Mouse (Mus musculus) adrenal gland, adult 18-20 months (tissue): ENCODE measurements at regions not wholly inside any gene's neighbourhood (a gene's known extent, or its start where the extent isn't known, plus 50 kb on each side); places are given as distances from the start of the nearest gene placed in this dataset.

ENCODE experiments used
- DNase-seq, 2 experiments: peaks; one replicate each; pipeline ENCODE4 v3.0.0; 2021 to 2022; ENCODE audit warnings: low spot score in 2 of 2

DNA sequence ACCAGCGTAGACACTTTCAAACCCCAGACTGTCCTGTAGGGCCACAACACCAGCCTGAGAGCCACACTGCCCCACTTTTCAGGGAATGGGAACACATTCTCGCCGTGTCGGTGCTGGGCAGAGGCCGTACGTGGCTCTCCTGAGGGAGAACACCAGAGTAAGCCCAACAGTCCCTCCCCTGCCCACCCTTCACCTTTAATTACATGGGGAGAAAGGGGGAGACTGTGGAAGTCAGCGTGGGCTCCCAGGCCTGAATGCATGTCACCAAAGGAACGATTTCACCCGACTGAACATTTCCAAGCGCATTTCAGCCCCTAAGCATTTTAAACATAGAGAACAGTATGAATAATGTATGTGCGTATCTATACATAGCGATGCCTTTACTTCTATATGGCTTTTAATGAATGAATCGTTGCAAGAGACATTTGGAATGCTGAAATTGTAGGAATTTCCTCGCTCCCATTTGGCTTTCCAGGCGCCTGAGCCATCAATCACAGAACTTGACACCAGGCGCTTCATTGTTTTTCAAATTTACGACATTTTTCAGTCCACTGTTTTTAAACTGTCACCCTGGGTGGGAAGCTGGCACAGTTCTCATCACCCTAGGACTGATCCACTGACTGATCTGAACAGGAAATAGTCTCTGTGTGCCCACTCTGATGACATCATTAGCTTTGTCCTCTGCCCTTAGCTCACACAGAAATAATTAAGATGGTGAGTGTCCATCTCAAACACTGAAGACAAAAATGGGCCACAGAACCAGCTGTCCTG lies 152.3 kb downstream of the Atp23 start:
- no peak for DNase-seq

DNA sequence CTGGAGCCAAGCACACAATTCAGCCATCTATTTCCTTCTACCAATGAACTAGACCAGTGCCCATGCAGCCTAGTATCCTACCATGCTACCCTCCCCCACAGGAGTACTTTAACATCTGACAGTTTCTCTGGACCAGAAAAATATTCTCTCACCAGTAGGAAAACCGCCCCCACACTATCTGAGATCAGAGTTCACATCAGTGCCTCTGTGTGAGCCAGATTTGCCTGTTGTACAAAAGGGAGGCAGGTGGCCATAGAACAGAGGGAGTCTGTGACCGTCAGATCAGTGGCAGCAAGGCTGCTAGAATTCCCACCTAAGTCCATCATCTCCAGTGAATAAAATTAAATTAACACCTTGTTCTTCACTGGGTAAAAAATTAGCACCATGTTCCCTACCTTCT lies 166.5 kb downstream of the Atp23 start:
- DNase-seq: no peak

DNA sequence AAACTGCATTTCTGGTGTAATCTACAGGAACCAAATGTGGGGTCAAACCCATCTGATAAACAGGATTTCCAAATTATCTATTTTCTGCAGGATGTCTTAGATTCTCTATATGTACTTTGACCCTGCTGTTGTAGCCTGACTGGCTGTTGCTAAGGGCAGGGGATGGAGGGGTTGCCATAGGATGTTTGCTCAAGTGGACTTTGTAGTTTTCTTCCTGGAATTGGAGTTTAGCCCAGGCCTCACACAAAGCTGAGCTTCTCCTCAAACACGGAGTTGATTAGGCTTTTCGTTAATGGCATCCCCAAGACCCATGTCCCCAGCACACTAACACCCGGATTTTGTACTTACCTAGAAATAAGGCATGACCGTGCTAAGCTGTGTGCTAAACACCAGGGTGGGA lies 173.3 kb downstream of the Atp23 start:
- DNase-seq: no peak

DNA sequence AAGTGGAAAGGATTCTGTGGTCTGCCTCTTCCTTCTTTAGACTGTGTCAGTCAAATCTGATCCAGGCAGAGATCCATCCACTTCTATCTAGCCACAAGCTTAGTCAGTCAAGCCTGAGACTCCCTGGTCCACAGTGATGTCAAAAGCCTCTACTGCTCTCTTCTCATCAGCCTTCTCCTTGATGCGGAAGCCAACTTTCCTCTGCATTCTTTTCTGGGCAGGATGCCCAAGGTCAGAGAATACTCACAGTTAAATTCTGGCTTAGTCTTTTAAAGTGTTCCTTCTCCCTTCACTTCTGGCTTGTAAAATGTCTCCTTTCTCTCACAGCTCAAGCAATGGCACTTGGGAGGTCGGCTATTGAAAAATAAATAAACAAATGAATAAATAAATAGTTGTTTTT lies 183.2 kb downstream of the Atp23 start:
- DNase-seq: peak; percentile 22 to 64

DNA sequence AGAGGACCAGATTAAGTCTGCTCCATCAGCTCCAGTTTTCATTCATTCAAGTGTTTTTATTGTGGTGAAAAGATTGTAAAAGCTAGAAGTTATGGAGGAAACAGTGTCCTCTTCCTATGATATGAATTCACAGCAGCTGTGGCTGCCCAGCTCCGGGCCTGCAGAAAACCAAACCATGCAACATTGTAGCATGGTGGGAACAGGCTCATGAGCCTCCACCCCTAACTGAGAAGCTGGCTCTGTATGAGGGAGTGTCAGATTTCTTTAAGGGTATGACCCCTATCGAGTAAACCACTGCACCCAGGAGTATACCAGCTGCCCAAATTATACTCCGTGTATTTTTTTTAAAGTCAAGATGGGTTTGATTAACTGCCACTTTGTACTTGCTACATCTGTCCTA lies 189.4 kb downstream of the Atp23 start:
- no peak for DNase-seq

DNA sequence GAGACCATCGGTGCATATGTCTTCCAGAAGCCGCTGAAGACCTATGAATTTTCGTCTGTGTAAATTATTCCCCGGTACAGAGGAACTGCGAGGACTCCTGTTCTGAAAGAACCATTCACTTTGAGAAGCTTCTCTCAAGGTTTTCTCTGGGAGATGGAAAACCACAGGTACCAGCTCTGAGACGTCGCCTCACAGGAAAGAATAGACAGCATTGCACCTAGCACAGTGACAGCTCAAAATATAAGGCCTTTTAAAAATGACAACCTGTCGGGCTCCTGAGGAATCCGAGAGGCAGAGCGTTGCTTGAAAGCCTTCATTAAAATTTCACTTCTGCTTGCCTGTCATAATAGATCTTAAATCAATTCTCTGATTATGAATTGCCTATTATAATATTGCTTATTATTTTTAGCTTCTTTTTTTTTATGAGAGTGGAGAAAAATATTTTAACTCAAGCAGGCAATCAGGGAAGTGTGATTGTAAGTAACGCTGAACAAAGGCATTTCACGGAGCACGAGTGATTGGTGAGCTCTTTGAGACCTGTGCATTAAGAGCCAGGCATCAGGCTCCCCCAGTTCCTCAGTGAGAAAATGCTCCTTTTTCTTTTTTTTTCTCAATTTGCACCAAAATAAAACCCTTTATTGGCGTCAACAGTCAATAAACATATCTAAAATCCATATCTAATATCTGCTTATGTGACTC lies 191.8 kb downstream of the Atp23 start:
- DNase-seq: no peak

DNA sequence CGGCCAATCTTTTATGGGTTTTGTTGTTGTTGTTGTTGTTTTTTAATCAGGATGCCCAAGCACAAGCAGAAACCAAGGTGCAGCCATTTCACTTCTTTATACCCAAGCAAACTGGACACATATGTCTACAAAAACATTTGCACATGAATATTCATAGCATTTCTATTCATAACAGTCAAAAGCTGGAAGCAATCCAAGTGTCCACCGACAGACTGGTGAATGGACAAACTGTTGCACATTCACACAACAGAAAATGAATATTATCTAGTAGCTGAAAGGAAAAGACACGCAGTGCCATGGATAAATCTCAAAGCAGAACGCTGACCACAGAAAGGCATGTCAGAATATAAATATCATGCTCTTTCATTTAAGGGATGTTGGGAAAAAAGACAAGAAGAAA lies 192.4 kb downstream of the Atp23 start:
- DNase-seq: no peak

DNA sequence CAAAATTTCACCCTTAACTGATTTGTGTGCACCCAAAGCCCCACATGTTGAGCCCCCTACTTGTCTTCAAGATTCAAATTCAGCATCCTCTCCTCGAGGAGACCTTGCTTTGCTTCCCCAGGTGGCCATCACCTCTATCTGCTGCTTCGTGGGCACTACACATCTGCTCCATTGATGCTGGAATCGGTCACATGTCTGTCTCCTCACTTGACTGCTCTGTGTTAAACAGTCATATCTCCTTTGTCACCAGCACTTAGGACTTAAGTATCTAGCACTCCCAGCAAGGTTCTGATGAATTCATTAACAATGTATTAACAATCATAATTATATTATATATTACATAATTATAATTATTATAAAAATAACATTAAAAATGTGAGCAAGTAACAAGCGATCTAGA lies 192.9 kb downstream of the Atp23 start:
- no peak for DNase-seq

DNA sequence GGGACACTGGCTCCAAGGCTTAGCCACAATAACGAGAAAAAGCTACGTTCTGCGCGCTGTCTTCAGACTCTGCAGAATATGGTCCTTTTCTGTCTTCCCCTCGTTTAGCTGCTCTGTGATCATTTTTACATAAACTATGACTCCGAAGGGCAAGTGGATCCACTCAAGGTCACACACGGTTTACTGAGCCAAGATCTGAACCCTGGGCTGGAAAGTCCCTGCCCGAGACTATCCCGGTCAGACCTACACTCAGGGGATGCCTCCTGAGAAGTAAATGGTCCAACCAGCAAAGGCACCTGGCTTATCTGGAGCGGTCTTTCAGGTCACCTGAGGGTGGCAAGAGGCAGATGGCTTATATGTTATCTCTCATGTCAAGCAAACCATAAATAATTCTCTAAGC lies 204.1 kb downstream of the Atp23 start:
- no peak for DNase-seq

DNA sequence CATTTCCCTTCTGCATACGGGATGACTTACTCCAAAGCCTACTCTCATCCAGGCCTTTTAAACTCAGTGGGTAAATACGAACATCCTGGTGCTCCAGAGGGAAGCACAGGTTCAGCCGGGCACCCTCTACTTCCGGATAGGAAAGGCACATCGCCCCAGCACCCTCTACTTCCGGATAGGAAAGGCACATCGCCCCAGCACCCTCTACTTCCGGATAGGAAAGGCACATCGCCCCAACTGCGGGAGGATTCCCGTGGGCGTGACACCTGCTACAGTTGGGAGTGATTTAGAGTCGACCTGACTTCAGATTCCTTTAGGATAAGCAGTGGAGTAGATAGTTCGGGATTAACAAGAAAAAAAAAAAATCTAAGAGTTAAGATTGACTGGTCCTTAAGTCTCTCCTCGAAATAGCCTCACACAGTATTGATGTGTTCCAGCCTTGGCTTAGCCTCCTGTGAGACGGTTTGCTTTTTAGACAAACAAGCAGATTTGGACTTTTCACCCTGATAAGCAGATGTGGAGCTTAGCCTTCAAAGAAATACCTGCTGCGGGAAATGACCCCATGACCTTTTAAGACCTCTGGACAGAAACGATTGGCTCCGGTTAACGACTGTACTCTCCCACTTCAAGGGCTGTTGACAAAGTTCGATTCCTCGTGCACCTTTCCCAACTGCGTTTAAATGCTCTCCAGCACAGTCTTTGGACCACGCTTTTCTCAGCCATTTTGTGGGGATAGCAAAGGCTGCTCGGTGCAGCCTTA lies 210.1 kb downstream of the Atp23 start:
- DNase-seq: no peak

DNA sequence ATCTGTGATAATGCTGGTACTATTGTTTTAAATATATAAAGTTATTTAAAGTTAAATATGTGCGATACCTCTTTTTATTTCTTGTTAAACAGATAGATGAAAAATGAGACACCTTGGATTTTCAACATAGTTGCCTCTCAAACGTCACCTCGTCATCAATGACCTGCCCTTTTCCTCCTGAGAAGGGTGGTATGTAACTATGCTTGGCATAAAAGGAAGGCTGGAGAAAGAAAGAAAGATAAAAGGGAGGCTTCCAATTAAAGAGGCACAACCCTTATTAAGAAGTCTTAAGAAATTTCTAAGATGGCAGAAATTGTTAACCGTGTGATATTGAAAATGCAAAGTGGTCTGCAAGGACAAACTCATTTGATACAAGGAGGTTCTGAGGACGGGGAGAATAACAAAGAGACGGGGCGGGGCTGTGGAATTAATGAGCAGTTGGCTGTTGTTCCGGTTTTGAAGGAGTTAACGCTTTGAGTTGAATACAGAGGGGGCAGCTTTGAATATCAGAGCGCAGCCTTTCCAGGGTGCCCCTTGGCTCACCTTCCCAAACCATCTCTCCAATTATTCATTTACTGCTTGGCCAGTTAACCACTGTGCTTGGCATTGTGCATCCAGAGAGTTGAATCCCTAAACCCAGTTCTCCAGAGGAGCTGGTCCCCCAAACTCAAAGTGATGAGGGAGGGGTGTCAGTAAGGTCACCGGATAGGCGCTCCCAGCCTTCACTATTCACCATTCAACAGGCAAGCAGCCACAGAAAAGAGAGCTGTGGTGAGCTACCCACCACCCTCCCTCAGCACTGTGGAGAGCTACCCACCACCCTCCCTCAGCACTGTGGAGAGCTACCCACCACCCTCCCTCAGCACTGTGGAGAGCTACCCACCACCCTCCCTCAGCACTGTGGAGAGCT lies 220.6 kb downstream of the Atp23 start:
- DNase-seq: no peak

DNA sequence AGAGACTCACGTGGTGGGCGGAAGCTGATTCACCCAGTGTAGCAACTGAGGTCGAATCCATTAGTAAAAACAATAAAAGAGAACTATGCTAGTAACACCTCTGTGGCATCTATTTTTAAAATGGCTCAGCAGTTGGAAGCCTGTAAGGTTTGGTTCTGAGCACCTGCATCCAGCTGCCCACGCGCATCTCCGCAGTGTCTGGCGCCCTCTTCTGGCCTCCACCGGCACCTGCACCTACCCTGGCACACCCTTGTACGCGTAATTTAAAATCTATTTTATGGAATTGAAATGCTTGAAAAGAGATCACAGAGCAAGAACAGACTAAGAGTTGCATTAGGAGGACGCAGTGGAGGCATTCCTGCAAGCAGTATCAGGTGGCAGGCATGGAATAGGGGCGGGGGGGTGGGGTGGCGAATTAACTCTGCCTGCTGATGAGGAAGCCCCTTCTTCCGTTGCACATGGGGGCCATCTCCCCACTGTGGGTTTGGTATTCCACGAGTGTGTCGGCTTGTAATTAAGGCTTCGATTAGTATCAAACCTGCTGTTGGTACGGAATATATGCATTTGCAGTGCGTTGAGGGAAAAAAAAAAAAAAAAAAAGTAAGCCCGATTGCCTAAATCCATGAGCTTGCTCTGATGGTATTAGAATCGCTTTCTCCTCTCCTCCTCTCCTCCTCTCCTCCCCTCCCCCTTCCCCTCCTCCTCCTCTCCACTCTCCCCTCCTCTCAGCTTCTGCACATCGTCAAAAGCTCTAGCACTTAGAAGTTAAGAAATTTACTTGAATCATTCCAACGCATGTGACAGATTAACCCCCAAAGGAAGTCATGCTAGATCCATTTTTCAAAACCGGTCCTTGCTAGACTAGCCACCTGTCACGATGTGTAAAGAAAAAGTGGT lies 221.7 kb downstream of the Atp23 start:
- DNase-seq: no peak

DNA sequence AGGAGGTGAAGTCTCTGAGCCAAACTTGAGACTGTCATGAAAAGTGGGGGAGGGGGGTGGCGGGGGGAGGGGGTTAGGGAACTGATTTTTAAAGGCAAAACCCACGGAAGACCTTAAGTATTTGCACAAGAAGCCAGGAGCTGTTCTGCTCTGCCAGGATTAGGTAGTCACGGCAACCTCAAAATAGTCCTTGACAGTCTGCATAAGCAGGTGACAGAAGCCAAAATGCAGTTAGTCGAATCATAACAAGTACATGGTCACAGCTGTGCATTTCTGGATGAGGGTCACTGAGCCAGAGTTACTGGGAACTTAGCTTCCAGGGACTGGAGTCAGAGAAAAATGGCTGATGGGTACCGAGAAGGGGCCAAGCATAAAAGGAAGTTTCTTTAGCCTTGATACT lies 227.7 kb downstream of the Atp23 start:
- DNase-seq: no peak

DNA sequence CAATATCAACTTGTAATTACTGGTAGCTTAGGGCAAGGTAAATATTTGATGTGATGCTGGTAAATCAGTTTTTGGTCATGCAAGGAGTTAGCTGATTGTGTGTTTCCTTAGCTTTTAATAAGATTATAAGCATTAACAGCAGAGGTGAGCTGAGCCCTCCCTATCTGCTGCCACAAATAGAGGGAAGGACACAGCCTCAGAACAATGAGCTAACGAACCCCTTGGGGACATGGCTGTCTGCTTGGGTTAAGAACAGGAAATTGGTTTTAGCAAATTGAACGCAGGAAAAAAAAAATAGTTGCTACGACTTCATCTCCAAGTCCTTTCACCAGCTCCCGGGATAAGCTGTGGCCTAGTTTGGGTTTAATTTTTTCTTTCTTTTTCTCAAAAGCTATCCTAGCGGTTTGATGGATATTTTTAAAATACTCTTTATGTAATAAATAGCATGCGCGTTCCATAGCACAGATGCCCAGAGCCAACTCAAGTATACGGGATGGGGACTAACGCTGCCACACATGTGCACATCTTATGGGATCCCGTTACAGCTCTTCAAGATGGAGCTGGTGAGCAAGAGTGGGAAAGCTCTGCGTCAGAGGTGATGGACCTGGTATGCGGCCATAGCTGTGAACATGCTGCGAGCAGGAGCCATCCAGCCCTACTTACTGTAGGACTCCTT lies 236.6 kb downstream of the Atp23 start:
- no peak for DNase-seq

DNA sequence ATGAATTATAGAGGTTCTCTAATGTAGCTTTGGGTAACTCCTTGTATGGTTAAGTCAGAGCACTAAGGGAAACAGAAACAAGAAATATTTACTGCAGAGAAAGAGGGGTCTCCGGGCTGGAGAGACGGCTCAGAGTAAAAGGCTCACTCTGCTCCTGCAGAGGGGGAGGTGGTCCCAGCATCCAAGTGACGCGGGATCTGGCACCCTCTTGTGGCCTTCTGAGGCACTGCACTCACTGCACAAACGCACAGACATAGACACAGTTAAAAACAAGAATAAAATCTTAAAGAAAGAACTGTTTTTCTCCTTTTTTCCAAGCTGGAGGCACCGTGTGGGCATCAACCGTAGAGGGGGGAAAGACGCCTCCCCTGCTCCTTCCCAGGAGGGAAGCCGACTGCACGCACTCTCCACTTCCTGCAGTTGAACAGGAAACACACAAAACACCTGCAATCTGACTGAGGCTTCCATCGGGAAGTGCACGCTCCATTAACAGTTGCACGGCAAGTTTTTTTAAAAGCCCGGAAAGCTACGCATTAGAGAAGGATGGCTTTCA lies 237.6 kb downstream of the Atp23 start:
- DNase-seq: no peak

DNA sequence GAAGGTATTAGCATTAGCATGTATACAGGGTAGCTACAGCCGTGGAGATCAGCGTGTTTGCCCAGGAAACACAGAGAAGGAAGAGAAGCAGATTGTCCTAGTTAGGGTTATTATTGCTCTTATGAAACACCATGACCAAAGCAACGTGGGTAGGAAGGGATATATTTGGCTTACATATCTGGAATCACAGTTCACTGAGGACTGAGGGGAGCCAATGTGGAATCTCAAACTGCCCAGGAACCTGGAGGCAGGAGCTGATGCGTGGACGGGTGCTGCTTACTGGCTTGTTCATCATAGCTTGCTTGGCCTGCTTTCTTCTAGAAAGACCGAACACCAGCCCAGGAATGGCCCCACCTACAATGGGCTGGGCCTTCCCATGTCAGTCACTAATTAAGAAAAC lies 238.4 kb downstream of the Atp23 start:
- no peak for DNase-seq

DNA sequence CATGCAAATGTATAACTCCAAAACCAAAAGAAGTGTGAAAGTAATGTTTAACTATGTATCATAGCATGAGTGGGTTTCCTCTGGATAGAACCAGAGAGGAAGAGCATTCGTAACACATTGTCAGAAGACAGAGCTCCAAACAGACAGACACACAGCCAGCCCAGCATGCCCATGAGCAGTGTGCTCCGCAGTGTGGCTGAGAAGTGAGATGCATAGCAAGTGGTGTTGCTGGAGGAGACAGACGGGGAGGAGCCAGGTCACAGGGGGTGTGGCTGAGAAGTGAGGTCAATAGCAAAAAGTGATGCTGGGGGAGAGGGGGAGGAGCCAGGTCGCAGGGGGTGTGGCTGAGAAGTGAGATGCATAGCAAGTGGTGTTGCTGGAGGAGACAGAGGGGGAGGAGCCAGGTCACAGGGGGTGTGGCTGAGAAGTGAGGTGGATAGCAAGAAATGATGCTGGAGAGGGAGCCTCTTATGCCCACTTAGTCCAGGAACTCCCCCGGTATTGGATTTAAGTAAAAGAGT lies 240.0 kb downstream of the Atp23 start:
- DNase-seq: no peak

DNA sequence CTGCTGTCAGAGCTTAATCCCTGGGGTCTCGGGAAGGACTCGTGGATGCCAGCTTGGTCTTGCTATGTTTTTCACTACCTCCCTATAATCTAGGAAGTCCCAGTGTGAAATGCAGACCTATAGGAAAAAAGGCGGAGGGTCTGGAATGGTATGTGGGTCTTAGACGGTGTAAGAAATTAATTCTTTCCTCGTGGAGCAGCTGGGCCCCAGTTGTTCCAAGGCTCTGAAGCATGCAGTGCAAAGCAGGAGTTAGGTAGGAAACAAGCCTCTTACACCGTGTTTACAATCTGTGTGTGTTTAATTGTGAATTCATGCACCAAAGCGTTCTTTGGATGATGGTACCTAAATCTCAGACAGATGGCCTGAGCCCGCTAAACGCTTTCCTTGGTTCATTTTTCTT lies 241.1 kb downstream of the Atp23 start:
- DNase-seq: no peak

DNA sequence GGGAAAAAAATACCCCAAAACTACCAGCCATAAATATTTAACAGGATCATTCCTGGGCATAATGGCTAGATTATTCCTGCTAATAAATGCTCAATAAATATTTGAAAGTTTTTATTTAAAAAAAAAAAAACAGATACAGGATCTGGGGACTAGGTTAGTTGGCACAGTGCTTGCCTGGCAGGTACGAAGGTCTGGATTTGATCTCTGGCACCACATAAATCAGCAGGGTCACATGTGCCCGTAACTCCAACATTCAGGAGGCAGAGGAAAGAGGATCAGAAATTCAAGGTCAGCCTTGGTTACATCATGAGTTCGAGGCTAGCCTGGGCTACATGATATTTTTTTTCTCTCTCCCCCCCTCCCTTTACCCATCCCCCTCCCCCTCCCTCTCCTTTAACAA lies 248.5 kb downstream of the Atp23 start:
- DNase-seq: no peak
